Mouse (Mus musculus): ENCODE results near the gene Gbf1.

Gene Gbf1

DNA sequence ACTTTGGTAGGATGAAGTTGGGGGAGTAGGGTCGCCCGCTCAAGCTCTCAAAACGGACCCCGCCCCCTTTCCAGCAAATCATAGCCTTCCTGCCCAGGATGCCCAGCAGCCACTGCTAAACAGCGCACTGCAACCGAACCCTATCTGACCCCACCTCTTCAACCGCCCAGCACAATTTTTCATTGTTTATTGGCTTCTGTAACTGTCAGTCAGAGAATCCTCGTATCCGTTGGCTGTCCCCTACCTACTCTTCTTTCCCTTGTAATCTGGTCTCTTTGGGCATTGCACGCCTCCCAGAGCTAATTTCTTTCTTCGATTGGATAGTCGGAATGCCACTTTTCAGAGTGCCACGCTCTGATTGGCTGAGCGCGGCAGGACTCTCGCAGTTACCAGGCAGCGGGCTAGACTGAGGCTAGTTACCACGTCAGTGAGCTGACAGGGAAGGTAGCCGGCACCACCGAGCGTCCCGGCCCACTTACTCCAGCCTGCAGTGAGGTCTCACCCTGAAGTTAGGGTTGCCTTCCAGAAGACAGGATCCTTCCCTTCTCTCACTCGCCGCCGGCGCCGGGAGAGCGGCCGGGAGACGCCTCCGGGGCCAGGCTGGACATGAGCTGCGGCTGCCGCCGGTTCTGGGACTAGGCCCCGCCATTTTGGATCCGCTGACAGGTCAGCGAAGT, at the start of gene Gbf1:
Gbf1 (plus strand) TSS at position 383 of the 677 bp plus-strand sequence.
- in situ Hi-C loops (cut with MboI, MseI): no loop called here

DNA sequence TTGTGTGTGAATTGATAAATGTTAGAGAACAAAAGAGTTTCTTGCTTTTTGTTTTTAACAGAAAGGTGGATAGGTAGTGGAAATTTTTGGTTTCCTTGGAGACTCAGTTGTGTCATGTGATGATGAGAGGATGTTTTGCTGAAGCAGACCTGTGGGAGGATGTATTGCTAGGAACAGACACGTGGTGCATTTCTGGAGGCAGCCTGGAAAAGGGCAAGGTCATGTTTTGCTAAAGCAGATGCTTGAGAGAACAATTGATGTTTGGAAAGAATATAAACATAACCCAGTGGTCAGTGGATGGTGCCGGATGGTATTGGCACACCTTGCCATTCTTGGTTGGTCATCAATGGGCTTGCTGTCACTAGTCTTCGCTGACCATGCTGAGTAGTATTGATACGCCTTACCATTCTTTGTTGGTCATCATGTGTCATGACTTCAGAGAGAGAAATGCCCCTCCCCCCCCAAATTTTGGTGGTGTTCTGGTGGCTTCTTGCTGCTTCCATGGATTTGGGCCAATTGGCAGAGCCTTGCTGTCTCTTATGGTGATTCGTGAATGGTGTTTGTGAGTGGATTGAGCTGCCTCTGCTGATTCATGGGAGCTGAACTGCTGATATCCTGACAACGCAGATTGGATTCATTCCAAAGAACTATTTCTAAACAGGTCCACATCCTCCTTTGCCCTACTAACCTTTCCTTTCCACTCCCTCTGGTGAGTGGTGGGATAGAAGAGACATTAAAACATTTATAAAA, 48.7 kb upstream of the Gbf1 start:
- in situ Hi-C loops (cut with MboI, MseI): no loop called here

DNA sequence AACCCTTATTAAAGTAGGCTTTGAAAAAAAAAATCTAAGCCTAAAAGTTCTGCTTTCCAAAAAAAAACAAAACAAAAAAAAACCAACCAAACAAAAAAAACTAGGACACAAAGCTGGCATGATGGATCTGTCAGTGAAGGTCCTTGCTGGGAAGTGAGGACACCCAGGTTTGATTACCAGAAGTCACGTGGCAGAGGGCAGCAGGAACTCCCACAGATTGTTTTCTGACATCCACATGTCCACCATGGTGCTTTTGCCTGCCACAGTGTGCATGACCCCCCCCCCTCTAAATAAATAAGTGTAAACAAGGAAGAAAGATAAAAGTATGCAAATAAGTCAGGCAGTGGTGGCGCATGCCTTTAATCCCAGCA, 48.1 kb upstream of the Gbf1 start:
- in situ Hi-C loops (cut with MboI, MseI): no loop called here

DNA sequence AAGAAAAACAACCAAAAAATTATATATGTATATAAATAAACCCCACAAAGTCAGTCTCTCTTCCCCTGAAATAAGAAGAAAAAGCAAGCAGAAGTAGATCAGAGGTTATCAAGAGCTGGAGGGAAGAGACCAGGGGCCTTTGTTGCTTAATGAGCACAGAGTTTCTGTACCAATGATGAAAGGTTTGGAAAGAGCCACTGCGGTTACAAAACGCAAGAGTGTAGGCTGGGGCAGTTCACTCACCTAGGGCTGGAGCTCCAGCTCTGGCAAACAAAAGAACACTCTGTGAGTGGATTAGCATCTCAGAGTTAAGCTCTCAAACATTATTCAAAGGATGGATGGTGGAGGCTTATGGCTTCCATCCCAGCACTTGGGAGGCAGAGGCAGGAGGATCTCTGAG, 42.1 kb upstream of the Gbf1 start:
- in situ Hi-C loops (cut with MboI, MseI): no loop called here

DNA sequence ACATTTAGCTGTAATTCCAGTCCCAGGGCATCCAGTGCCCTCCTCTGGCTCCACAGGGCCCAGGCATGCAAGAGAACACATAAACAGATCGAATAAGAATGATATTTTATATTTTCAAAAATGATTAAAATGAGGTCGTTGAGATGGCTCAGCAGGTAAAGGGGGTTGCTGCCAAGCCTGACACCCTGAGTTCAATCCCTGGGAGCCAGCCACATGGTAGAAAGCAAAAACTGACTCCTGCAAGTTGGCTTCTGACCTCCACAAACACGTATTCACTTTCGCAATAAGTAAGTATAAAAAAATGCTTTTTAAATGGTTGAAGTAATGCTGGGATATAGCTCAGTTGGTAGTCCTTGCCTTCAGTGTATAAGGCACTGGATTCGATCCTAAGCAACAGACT, 41.5 kb upstream of the Gbf1 start:
- in situ Hi-C loops (cut with MboI, MseI): no loop called here

DNA sequence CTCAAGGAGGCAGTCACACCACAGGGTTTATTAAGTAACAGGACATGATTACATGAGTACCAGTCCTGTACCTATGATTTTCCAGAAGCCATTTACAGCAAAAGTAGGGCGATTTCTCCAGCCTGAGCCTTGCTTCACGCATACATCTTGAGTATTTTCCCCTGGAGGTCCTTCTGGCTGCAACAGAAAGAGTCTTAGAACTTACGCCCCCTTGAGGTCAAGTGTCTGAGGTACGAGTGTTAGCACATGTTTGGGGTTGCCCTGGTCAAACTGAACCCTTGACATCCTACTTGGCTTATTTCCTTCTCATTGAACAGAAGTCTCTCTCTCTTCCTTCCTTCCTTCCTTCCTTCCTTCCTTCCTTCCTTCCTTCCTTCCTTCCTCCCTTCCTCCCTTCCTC, 37.7 kb upstream of the Gbf1 start:
- in situ Hi-C loops (cut with MboI, MseI): no loop called here

DNA sequence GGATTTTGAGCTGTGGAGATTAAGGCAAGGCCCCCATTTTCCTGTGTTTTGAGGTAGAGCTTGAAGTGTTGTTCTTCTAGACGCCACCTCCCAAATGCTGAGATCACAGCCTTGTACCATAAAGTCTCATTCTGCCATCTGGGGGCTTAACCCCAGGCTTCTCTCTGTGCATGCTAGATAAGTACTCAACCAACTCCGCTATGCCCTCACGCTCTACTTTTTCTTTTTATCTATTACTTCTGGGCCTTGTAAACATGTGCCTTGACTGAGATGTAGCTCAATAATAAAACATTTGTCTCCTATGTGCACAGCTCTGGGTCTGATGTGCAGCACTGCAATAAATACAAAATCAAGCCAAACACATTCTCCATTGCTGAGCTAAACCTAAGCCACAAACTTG, 32.9 kb upstream of the Gbf1 start:
- in situ Hi-C loops (cut with MboI, MseI): no loop called here

DNA sequence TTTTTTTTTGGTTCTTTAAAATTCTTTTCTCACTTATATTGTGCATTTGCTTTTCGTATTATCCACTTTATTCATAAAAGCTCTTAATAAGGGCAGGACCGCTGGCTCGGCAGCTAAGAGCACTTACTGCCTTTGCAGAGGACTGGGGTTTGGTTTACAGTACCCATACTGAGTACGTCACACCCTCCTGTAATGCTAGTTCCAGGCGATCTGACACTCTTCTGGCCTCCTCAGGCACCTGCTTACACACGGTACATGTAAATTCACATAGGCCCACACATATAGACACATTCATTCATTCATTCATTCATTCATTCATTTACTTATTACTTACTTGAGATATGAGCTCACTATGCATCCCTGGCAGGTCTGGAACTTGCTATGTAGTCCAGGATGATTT, 31.4 kb upstream of the Gbf1 start:
- in situ Hi-C loops (cut with MboI, MseI): no loop called here

DNA sequence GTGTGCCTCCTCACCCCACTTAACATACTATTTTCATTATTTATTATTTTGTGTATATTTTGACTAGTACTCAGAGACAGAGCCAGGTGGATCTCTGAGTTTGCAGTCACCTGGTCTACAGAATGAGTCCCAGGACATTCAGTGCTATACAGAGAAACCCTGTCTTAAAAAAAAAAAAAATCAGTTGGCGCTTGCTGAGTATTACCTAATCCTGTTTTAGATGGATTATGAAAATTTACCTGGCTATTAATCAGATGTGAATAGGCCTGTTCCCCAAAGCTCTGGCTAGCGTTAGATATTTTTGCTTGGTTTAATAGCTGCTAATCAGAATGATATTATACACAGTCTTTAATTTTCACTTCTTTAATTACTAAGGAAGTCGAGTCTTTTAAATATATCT, 28.4 kb upstream of the Gbf1 start:
- in situ Hi-C loops (cut with MboI, MseI): no loop called here

DNA sequence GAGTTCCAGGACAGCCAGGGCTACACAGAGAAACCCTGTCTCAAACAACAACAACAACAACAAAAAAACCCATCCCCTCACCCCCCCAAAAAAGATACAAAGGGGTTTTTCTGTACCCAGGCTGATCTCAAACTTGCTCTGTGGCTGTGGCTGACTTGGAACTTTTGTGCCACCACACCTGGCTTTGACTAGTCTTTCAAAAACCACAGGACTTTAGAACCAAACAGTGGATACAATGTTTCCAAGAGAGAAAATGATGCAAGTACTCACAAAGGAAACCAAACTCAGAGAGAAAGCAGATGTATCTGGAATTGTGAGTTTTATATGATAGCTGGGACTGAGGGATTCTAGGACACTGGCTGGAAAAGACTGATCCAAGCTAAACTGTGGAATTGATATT, 27.7 kb upstream of the Gbf1 start:
- in situ Hi-C loops (cut with MboI, MseI): no loop called here

DNA sequence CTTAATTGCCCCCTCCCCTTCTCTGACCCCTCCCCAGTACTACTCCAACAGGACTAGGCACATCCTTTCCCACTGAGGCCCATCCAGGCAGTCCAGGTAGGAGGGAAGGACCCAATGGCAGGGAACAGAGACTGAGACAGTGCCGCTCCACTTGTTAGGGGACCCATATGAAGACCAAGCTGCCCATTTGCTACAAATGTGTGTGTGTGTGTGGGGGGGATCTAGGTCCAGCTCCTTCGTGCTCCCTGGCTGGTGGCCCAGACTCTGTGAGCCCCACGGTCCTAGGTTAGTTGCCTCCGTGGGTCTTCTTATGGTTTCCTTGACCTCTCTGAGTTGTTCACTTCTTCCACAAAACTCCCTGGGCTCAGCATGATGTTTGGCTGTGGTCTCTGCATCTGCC, 26.0 kb upstream of the Gbf1 start:
- in situ Hi-C loops (cut with MboI, MseI): no loop called here

DNA sequence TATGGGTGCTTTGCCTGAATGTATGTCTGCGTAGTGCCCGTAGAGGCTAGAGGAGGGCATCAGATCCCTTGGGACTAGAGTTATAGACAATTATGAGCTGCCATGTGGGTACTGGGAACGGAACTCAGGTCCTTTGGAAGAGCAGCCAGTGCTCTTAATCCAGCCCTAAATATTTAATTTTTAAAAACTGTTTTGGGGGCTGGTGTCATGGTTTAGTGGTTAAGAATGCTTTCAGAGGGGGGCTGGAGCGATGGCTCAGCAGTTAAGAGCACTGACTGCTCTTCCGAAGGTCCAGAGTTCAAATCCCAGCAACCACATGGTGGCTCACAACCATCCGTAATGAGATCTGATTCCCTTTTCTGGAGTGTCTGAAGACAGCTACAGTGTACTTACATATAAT, 22.6 kb upstream of the Gbf1 start:
- in situ Hi-C loops (cut with MboI, MseI): loop anchor here (10.0 kb wide), 2 partner anchors 125 to 175 kb away; partner anchors contain the start of gene Nfkb2

DNA sequence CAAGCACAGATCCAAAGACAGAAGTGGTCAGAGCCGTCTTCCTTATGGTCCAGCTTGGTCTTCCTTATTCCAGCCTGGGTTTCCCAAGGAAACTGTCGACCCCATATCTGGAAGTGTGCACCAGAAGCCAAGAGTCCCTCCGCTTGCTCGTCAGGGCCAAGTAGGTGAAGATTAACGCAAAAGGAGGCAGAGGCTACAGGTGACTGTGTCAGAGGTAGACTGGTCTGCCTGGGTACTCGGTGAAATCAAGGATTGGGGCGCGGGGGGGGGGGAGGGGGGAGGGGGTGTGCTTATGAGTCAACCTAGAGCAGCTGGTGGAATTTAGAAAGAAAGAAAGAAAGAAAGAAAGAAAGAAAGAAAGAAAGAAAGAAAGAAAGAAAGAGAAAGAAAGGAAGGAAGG, 21.0 kb upstream of the Gbf1 start:
- in situ Hi-C loops (cut with MboI, MseI): loop anchor here (10.0 kb wide), 2 partner anchors 124 to 174 kb away; partner anchors contain the start of gene Nfkb2

DNA sequence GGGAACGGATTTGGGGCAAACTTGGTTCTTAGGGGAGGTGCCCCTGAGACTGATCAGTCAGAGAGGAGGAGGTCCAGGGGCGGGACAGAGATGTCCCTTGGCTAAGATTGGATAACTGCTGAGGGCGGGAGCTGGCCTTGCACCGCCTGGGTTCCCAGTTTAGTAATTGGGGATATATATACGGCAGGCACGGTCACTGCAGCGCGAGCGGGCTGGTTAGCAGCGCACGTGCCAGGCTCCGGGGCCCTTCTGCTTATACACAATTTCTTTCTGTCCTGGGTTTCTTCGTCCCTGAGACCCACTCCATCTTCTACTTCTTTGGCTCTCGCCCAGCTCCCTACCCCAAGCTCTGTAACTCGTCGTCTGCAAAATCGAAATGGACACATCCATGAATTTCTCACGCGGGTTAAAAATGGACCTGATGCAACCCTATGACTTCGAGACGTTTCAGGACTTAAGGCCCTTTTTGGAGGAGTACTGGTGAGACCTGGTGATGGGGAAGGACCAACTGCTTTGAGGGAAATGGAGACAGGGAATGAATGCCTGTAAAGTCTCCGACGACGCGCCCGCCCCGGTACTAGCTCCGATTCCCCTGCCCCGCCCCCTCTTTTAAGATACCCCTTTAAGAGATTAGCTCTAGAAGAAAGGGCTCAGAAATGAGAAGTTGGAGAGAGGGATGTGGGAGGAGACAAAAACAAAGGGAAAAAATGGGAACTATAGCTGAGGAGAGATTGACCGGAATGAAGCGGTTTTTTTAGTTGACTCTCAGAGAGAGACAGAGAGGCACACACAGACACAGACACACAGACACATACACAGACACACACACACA, 20.4 kb upstream of the Gbf1 start, which contains the start of gene Elovl3:
Elovl3 (plus strand) TSS at position 204 of the 832 bp plus-strand sequence.
- in situ Hi-C loops (cut with MboI, MseI): loop anchor here (10.0 kb wide), 2 partner anchors 123 to 173 kb away; partner anchors contain the start of gene Nfkb2

DNA sequence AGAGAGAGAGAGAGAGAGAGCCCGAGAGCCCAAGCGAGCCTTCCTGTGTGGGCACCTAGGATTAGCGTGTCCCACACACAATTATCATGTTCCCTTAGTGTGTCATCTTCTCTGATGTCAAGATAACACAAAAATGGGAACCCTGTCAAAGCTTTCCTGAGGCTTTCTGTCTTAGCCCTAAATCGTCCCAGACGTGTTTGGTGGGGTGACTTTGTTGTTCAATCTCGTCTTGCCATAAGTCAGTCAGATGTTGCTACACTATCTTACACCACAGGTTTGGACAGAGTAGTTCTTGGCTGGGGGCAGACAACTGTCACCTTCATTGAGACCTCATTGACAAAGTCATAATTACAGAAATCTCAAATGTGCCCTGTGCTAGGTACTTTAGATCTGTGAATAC, 19.7 kb upstream of the Gbf1 start:
- in situ Hi-C loops (cut with MboI, MseI): loop anchor here (10.0 kb wide), 2 partner anchors 122 to 172 kb away; partner anchors contain the start of gene Nfkb2

DNA sequence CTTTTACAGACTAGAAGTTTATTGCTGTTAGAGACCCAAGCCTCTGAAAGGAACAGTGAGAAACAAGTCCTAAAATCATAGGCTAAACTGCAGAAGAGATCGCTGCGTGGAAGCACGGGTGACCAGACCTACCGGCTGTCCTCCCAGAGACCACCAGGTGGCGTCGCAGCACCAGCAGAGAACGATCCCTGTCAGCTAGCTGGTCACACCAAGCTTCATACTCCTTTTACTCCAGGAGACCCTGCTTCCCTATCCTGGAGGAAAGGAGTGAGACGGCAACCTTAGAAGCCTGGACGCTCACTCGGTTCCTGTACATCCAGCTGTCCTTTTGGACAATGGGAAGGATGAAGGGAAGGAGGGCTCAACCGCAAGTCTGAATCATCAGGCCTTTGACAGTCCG, 17.0 kb upstream of the Gbf1 start:
- in situ Hi-C loops (cut with MboI, MseI): loop anchor here (10.0 kb wide), 2 partner anchors 120 to 170 kb away; partner anchors contain the start of gene Nfkb2

DNA sequence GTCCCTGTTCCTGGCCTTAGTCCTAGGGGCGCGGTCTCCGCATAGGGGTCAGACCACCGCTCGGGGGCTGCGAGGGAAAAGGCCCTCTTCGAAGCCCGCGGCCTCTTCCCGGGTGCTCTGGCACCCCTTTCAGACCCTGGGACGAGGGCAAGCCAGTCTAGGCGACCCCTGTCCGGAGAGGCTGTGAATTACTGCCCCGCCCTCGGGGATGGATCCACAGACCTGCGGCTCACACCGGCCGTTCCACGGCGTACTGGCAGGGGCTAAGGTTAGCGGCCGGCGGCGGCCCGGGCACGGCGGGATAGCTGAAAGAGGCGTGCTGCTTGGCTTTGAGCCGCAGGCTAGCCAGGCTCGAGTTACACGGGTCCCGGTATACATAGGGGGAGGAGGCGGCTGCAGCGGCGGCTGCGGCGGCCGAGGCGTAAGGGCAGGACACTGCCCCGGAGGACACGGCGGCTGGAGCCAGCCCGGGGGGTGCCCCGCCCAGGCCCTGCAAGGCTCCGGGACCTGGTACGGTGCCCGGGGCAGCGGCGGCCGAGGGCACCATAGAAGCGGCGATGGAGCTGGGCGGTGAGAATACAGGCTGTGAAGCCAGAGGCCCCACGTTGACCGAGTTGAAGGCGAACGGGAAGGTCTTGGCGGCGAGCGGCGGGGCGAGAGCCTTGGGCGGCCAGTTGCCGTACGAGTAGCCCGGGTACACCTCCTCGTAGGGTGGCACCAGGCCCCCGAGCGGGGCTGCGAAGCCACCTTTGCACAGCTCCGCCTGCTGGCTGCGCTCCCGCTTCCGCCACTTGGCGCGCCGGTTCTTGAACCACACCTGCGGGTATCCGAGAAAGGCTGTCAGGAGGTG, 16.3 kb upstream of the Gbf1 start:
- in situ Hi-C loops (cut with MboI, MseI): loop anchor here (10.0 kb wide), 2 partner anchors 119 to 169 kb away; partner anchors contain the start of gene Nfkb2

DNA sequence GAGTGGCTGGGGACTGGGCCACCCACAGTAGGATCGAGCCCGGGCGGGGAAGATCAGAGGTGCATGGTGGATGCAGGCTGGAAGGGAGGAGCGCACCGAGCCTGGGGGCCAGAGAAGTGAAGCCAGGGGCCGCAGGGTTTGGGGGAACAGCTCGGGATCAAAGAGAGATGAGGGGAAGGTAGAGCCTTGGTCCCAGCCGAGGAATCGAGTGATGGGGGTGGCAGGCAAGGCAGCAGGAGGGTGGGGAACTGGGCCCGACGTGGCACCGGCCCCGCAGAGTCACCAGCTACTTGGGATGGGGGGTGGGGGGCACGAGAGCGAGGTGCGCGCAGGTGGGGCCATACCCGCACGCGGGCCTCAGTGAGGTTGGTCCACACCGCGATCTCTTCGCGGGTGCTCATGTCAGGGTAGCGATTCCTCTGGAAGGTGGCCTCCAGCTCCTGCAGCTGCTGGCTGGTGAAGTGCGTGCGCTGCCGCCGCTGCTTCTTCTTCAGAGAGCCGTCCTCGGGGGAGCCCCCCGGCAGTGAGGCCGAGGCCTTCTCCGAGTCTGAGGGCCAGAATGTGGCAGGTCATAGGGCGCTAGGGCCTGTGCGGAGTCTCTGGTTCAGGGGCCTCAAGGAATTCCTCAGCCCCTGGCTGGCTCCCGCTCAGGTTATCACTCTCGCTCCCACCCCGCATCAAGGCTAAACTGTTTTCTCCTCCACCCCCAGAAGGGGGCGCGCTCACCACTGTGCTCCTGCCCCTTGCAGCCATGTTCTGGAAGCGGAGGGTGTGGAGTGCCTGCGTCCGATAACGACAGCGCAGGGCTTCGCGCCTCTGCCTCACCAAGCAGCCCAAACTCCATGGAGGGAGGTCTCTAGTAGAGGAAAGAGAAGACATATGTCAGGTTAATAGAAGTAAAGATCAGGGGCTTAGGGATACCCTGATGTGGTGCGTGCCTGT, 15.4 kb upstream of the Gbf1 start:
- in situ Hi-C loops (cut with MboI, MseI): loop anchor here (10.0 kb wide), 2 partner anchors 118 to 168 kb away; partner anchors contain the start of gene Nfkb2

DNA sequence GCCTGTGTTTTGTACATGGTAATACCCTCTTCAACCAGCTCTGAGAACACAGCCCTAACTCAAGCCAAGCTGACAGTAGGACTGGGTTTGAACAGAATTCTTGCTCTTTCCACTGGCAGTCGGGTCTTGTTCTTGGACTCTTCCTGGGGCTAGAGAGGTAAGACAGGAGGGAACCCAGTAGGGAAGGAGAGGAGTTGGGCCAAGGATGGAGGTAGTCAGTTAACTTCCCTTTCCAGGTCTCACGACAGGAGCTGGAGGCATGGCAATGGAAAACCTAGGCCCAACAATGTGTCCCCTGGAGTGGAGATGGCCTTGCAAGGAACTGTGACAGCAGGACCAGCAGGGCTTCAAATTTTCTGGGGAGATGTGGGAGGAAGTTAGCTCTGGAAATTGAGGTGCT, 12.0 kb upstream of the Gbf1 start:
- in situ Hi-C loops (cut with MboI, MseI): loop anchor here (5.0 kb wide), 1 partner anchor 43 kb away; no protein-coding TSS in a partner anchor

DNA sequence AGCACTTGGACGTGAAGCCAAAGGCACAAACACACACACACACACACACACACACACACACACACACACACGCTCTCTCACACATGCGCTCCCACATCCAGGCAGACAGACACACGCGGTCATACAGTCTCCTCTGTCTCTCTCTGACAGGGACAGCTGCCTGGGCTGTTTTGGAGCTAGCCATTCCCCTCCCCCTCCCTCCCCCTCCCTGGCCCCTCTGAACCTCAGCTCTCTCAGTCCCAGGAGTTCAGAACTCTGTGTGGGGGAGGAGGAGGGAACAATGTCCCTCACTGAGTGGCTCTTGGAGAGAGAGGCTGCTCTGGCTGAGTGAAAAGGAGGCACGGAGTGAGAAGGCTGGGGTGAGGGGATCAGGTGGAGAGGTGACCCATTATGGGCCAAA, 11.2 kb upstream of the Gbf1 start:
- in situ Hi-C loops (cut with MboI, MseI): loop anchor here (5.0 kb wide), 1 partner anchor 44 kb away; no protein-coding TSS in a partner anchor

Data from T-helper 2 cell (primary cell).